In the genomic region with DNA sequence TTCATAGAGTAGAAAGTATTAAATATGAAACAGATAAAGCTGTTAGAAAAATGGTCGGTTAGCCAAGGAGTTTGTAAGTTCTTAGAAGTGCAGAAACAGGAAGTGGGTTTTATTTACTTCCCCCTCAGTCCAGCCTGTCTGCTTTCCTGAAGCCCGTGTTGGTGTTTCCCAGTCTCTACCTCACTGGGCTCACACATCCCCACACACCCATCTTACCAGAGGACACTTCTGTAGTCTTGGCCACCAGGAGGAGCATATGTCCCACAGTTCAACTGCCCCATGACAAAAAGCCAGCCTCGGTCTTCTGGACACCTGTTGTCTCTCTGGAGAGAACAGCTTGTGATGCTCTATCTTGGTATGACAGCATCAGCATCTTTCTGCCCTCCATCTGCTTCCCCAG, we compare ENCODE assay signal across 12 mouse cellular contexts. TPM values are rescaled to one million over a fixed set of nuclear protein-coding genes. Genes with fewer than 3 reads are reported as not detected.
DNase-seq lines count a peak whose midpoint lies in the region; ATAC-seq lines count a peak whose summit lies in the region.
"Had no signal": no experiment of that assay in that cellular context is flagged by ENCODE, and none has a peak within 500 bp of the region (broad histone marks: within the 10 kb centered on the region; RNA-seq: fewer than 3 reads in every experiment).

No protein-coding gene starts in this region.

- peaks cover 18% of the 10 kb centered on the region for H3K4me1 ChIP-seq in forebrain, embryonic 13.5 days
- H3K4me1 ChIP-seq in forebrain, embryonic 10.5 days: peaks cover 33% of the 10 kb centered on the region
- no peaks in the 10 kb centered on the region for H3K4me1 ChIP-seq in midbrain, embryonic 16.5 days (ENCODE audit: control insufficient read depth, insufficient read depth, low read length)
- H3K4me1 ChIP-seq in midbrain, embryonic 15.5 days: no peaks in the 10 kb centered on the region
- no peaks in the 10 kb centered on the region for H3K4me1 ChIP-seq in embryonic facial prominence, embryonic 10.5 days
- H3K4me1 ChIP-seq: liver, embryonic 13.5 days had no signal

- H3K27ac ChIP-seq in forebrain, embryonic 13.5 days: 0 out of 2 replicates have a peak overlapping the region, but pooled peaks have one; percentile 14
- H3K27ac ChIP-seq in forebrain, embryonic 10.5 days: no peak overlapping the region
- no peak overlapping the region for H3K27ac ChIP-seq in midbrain, embryonic 16.5 days (ENCODE audit: low read length)
- H3K27ac ChIP-seq in midbrain, embryonic 15.5 days: no peak overlapping the region
- H3K27ac ChIP-seq in embryonic facial prominence, embryonic 10.5 days (replicated peaks): no peak overlapping the region
- H3K27ac ChIP-seq: liver, embryonic 13.5 days had no signal

- H3K36me3 ChIP-seq in forebrain, embryonic 13.5 days (ENCODE audit: poor library complexity, severe bottlenecking): no peaks in the 10 kb centered on the region
- no peaks in the 10 kb centered on the region for H3K36me3 ChIP-seq in forebrain, embryonic 10.5 days (replicated peaks)
- no peaks in the 10 kb centered on the region for H3K36me3 ChIP-seq in midbrain, embryonic 16.5 days (ENCODE audit: control insufficient read depth, insufficient read depth, low read length)
- H3K36me3 ChIP-seq in midbrain, embryonic 15.5 days (replicated peaks): no peaks in the 10 kb centered on the region
- no peaks in the 10 kb centered on the region for H3K36me3 ChIP-seq in embryonic facial prominence, embryonic 10.5 days (replicated peaks)
- H3K36me3 ChIP-seq in splenic B cell, adult 2 months (ENCODE audit: control insufficient read depth, insufficient read depth, low read length, poor library complexity, severe bottlenecking): no peaks in the 10 kb centered on the region
- H3K36me3 ChIP-seq: G1E; liver, embryonic 13.5 days had no signal

- 28% methylated on average over 3 of the region's 3 CpGs for WGBS in forebrain, embryonic 13.5 days
- 33% methylated on average over 3 of the region's 3 CpGs for WGBS in forebrain, embryonic 10.5 days
- WGBS in midbrain, embryonic 16.5 days: 29% methylated on average over 3 of the region's 3 CpGs
- 28% methylated on average over 3 of the region's 3 CpGs for WGBS in midbrain, embryonic 15.5 days
- WGBS in embryonic facial prominence, embryonic 10.5 days: 33% methylated on average over 3 of the region's 3 CpGs

- no peak for ATAC-seq in forebrain, embryonic 13.5 days
- ATAC-seq in midbrain, embryonic 16.5 days: peak; percentile 8; the same call in 1 of the 2 replicates
- ATAC-seq in midbrain, embryonic 15.5 days (replicated peaks): no peak

- no peak overlapping the region for H3K4me3 ChIP-seq in forebrain, embryonic 13.5 days
- H3K4me3 ChIP-seq in forebrain, embryonic 10.5 days: no peak overlapping the region
- no peak overlapping the region for H3K4me3 ChIP-seq in midbrain, embryonic 16.5 days (ENCODE audit: low read depth, low read length)
- H3K4me3 ChIP-seq in midbrain, embryonic 15.5 days: no peak overlapping the region
- no peak overlapping the region for H3K4me3 ChIP-seq in embryonic facial prominence, embryonic 10.5 days
- H3K4me3 ChIP-seq: liver, embryonic 13.5 days had no signal

- no peaks in the 10 kb centered on the region for H3K9me3 ChIP-seq in forebrain, embryonic 13.5 days (replicated peaks)
- peaks cover 6% of the 10 kb centered on the region; the same call in 1 of the 2 replicates for H3K9me3 ChIP-seq in forebrain, embryonic 10.5 days
- H3K9me3 ChIP-seq in midbrain, embryonic 16.5 days (replicated peaks; ENCODE audit: control insufficient read depth, low read length, poor library complexity, severe bottlenecking): no peaks in the 10 kb centered on the region
- no peaks in the 10 kb centered on the region for H3K9me3 ChIP-seq in midbrain, embryonic 15.5 days
- H3K9me3 ChIP-seq in embryonic facial prominence, embryonic 10.5 days: no peaks in the 10 kb centered on the region
- H3K9me3 ChIP-seq: G1E; liver, embryonic 13.5 days had no signal

- no peak for DNase-seq in forebrain, embryonic 10.5 days (ENCODE audit: extremely low spot score, low spot score)
- peak; percentile 10 for DNase-seq in embryonic facial prominence, embryonic 10.5 days (ENCODE audit: low spot score)
- peak; percentile 72 for DNase-seq in splenic B cell, adult 2 months (ENCODE audit: low read depth, low spot score)
- no peak for DNase-seq in adrenal gland, adult (ENCODE audit: inconsistent age in 2 of 2, low spot score in 1 of 2)
- no peak for DNase-seq in layer of hippocampus, adult 8-10 months (ENCODE audit: low spot score in 2 of 2)
- DNase-seq: gastrocnemius, postnatal 36 days; layer of hippocampus, postnatal 36 days; liver, embryonic 13.5 days had no signal

- no peak overlapping the region for H3K4me2 ChIP-seq in forebrain, embryonic 13.5 days
- H3K4me2 ChIP-seq in midbrain, embryonic 16.5 days (ENCODE audit: low read length): no peak overlapping the region
- no peak overlapping the region for H3K4me2 ChIP-seq in midbrain, embryonic 15.5 days
- H3K4me2 ChIP-seq: liver, embryonic 13.5 days had no signal

- H3K27me3 ChIP-seq in forebrain, embryonic 13.5 days: peaks cover 7% of the 10 kb centered on the region; the same call in 1 of the 2 replicates
- H3K27me3 ChIP-seq in forebrain, embryonic 10.5 days (ENCODE audit: poor library complexity, severe bottlenecking): peaks cover 54% of the 10 kb centered on the region
- peaks cover 25% of the 10 kb centered on the region for H3K27me3 ChIP-seq in midbrain, embryonic 16.5 days (ENCODE audit: control insufficient read depth, insufficient read depth, low read depth, low read length)
- peaks cover 21% of the 10 kb centered on the region for H3K27me3 ChIP-seq in midbrain, embryonic 15.5 days (replicated peaks)
- H3K27me3 ChIP-seq in embryonic facial prominence, embryonic 10.5 days (replicated peaks; ENCODE audit: low read depth, poor library complexity, severe bottlenecking): peaks cover 65% of the 10 kb centered on the region
- H3K27me3 ChIP-seq in splenic B cell, adult 2 months (ENCODE audit: control insufficient read depth, insufficient read depth, low read length, poor library complexity, severe bottlenecking): no peaks in the 10 kb centered on the region

- no peak overlapping the region for H3K9ac ChIP-seq in forebrain, embryonic 13.5 days
- H3K9ac ChIP-seq in midbrain, embryonic 16.5 days (ENCODE audit: low read depth, low read length): no peak overlapping the region
- H3K9ac ChIP-seq in midbrain, embryonic 15.5 days: no peak overlapping the region
- H3K9ac ChIP-seq: liver, embryonic 13.5 days had no signal

RNA-seq across cellular contexts. Expression of a gene that starts 49.0 kb away (rescaled TPM):
- polyA plus RNA-seq in forebrain, embryonic 13.5 days (2015; fragmentation: Nextera tagmentation; extraction: Ambion mirVana): 15.0 and 16.5 TPM in 2 replicates
- polyA plus RNA-seq in forebrain, embryonic 10.5 days (2016; fragmentation: Nextera tagmentation; extraction: Ambion mirVana): 9.4 and 11.1 TPM in 2 replicates
- 21.6 and 22.5 TPM in 2 replicates for polyA plus RNA-seq in midbrain, embryonic 16.5 days (2015; fragmentation: Nextera tagmentation; extraction: Ambion mirVana)
- polyA plus RNA-seq in midbrain, embryonic 15.5 days (2015; fragmentation: Nextera tagmentation; extraction: Ambion mirVana): 23.2 and 25.3 TPM in 2 replicates
- polyA plus RNA-seq in embryonic facial prominence, embryonic 10.5 days (2016; fragmentation: Nextera tagmentation; extraction: Ambion mirVana): 11.1 and 12.1 TPM in 2 replicates
- 100 to 1,000 TPM; 189 to 206 (median 196) TPM for total RNA-seq in layer of hippocampus, adult 8-10 months (2022)

Comparison
In these comparisons a context has a peak if more than half of its experiments do, and no peak if none do; other contexts are left out.
1. DNase-seq: peak in embryonic facial prominence, embryonic 10.5 days (single experiment) and splenic B cell, adult 2 months (single experiment); none in forebrain, embryonic 10.5 days (single experiment), adrenal gland, adult (0 of 2) and layer of hippocampus, adult 8-10 months (0 of 2).